Mouse (Mus musculus): Measurements from ENCODE around the gene 1700003E16Rik.

1700003E16Rik gene

DNA sequence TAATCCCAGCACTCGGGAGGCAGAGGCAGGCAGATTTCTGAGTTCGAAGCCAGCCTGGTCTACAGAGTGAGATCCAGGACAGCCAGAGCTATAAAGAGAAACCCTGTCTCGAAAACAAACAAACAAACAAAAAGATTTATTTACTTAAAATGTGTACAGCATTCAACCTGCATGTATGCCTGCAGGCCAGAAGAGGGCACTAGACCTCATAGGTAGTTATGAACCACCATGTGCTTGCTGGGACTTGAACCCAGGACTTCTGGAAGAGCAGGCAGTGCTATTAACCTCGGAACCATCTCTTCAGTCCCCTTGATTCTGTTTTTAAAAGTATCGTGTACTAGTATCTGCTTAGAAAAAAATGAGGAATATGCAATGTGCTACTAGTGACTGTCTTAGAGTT, 28.8 kb upstream of the 1700003E16Rik start:
- DNase-seq (ENCODE audit: low read depth) = no peak

DNA sequence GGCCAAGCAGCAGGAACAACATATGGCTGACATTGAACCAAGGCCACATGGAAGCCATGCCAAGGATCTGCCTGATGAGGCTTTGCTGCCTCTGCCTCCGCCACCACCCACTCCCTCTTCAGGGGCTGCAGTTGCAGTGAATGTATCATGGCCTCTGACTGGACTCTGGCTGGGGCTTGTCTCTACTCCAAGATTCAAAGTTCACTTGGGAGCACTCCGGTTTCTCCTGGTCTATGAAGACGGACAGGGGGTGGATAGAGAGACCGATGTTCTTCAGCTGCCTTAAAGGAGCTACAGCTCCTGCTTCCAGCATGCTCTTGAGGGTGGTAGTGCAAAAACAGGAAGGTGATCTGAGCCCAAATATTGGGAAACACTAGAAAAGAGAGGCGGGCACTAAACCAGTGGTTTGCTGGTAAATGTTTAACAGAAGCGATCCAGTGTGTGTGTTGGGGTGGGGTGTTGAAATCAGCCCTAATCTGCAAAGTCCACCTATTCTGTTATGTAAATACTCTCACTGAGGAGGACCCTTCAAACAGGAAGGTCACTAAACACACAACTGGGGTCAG, 24.7 kb upstream of the 1700003E16Rik start:
- DNase-seq (ENCODE audit: low read depth) = peak; percentile 51

DNA sequence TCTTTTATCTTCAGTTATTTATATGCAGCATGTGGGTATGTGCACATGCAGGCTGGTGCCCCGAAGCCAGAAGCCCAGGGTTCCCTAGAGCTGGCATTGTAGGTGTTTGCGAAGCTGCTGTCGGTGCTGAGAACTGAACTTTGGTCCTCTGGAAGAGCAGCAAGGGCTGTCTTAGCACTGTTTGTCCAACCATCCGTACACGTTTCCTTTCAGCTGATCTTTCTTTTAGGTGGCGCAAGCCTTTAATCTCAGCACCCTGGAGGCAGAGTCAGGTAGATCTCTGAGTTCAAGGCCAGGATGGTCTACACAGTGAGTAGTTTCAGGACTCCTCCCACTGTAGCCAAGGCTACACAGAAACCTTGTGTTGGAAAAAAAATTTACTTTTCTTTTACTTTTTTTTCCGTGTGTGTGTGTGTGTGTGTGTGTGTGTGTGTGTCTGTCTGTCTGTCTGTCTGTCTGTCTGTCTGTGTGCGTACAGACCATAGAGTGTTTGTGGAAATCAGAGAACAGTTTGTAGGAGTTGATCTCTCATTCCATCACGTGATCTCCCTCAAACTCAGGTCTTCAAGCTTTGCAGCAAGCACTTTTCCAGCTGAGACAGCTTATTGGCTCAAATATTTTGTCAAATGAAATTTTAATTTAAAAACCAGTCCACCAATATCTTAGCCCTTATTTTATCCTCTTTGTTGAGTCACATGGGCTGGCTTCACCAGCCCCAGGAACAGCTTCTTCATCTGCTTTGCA, 23.9 kb upstream of the 1700003E16Rik start:
- no peak for DNase-seq (ENCODE audit: low read depth)

DNA sequence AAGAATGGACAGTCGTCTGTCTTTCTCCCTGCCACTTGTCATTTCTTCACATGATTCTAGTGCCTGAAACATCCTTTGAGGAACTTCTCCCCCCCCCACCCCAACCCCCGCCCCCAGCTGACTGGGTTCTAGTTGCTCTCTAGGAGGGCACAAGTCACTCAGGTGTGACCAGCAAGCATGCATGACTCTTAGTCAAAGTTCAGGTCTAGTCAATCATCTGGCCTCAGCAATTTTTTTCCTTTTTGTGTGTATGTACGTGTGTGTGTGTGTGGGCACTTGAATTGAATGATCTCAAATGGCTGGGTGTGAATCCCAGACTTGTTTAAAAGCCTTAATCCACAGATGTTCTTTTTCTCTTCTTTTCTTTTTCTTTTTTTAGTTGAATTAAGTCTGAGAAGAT, 22.0 kb upstream of the 1700003E16Rik start:
- DNase-seq (ENCODE audit: low read depth) = no peak

DNA sequence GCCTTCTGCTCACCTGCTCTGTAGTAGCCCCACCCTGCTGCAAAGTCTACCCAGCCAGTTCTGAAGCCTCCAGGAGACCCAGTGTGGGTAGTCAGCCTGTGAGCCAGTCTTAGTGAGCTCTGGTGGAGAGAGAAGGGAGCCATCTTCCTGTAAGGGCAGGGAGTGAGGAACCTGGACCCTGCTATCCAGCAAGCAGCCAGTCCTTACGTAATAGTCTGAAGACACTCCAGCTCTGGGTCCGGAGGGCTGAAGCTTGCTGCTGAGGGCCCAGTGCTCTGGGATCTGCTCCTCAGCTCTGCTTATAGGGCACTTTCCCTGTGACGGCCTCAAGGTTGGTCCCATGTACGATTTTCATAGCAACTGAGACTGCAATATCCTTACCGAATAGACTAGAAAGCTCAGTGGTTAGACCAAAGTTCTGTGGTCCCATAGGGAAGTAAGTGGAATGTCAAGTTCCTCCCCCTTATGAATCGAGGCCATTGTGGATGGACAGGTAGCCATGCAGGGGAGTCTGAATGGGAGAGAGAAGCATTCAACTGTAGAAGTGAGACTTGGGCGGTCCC, 21.2 kb upstream of the 1700003E16Rik start, which contains the start of gene Rtkn:
Rtkn (plus strand) TSS at position 513 of the 563 bp plus-strand sequence.
- DNase-seq (ENCODE audit: low read depth) = no peak

DNA sequence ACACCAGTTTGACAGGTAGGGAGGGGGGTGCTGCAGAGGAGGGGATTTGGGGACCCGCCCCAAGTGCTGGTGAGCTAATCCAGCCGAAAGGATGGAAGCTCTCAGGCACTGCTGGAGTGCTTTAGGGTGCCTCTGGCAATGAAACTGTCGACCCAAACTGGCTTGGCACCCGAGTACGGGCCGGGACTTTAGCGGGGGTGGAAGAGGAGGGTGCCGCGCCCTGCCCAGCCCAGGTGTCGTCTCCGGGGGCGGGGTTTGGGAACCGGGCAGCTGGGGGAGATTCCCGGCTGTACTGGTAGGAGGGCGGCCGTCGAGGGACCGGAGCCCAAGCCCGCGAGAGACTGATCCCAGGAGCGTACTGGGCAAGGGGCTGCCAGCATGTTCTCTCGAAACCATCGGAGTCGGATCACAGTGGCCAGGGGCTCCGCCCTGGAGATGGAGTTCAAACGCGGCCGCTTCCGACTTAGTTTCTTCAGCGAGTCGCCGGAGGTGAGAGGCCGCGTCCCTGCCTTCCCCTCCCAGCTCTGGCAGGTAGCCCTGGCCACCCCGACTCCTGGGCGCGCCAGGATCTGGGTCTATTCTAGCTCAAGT, 20.5 kb upstream of the 1700003E16Rik start:
- DNase-seq (ENCODE audit: low read depth) = no peak

DNA sequence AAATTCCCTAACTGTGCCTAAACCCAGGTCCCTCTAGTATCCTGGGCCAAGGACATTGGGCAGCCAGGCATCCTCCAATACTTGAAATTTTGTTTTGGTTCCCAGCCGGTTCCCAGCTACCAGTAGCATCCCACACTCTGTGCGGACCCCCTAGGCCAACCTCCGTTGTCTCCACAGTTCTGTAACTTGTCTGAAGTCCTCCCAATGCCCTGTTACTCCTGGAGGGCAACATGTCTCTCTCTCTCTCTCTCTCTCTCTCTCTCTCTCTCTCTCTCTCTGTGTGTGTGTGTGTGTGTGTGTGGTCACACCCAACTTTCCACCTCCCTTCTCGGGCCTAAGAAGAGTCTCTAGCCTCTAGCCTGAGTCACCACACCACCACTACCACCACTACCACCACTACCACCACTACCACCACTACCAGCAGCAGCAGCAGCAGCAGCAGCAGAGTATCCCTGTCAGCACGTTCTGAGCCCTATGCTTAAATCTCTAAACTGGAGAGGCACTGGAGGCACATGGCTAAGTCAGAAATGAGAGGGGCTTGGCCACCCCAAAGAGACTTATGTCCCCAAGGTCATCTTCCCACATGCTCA, 19.8 kb upstream of the 1700003E16Rik start:
- DNase-seq (ENCODE audit: low read depth) = peak; percentile 41

DNA sequence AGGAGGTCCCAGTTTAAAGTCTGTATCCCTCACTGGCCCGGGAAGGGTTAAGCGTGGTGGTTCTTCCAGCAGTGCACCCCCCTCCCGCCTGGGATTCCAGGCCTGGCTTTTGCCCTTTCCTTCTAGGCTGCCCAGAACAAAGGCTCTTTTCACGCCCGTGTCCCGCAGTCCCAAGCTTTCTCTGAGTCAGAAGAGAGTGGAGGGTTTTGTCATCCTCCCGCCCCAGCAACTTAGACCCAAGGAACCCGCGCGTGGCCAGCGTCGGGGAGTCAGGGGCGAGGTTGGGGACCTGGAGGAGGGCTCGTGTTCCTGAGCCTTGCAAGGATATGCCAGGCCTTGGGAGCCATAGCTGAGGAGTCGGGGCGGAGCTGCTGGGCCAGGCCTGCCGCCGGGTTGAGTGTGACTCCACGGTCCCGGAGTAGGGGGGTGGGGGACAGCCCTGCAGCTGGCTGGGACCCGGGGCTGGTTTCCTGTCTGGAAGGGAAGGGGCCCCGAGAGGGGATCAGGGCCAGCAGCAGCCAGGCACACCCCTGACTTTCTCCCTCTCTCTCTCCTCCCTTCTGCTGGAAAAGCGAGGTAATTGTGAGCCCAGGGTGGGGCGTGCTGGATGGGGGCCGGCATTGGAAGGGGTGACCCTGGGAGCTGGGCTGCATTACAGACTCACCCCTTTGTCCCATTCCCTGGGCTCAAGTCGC, 19.2 kb upstream of the 1700003E16Rik start:
- DNase-seq (ENCODE audit: low read depth) = peak; percentile 71

DNA sequence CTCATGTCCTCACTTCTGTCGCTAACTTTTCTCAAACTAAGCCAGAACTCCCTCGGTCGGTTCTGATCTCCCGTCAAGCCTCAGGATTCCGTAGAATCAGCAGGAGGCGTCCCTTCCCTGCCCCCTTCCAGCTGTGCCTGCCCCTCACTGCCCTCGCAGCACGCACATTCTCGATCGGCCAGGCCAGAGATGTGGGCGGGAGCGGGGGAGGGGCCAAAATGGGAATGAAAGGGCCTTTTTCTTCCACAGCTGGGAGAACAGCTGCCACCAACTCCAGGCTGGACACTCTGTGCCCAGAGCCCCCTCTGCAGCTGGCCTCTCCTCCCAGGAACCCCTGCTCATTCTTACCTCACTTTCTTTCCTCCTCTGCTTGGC, 18.6 kb upstream of the 1700003E16Rik start:
- DNase-seq (ENCODE audit: low read depth) = peak; percentile 88

DNA sequence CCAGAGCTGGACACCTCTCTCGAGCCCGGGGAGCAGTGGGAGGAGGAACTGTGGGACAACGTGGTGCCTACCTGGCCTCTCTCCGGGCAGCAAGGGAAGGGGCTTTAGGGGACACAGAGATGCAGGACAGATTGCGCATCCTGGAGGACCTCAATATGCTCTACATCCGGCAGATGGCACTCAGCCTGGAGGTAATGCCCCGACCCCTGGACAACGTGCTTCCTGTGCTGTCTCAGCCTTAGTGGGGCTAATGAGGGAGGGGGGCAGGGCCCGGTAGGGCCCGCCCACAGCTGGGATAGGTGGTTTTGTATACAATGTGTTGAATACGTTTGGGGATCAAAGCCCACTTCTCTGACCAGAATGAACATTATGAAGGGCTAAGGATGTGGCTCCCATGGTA, 18.1 kb upstream of the 1700003E16Rik start:
- DNase-seq (ENCODE audit: low read depth) = no peak

DNA sequence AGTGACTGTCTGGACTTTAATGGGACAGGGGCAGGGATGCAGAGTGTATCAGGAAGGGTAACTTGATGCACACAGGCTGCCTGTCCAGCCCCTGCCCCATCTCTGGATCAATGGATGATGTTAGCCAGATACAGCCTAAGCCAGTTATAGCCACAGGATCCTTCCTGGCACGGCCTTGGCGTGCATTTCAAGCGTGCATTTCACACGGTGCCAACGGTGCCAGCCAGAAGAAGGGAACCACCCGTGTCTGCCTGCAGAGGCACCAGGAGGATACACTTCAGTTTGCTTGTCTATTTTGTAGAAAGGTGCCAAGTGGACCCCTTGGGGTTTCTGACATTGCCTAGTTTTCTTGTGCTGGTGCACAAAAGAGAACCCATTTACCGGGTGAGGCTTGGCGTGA, 16.2 kb upstream of the 1700003E16Rik start:
- no peak for DNase-seq (ENCODE audit: low read depth)

DNA sequence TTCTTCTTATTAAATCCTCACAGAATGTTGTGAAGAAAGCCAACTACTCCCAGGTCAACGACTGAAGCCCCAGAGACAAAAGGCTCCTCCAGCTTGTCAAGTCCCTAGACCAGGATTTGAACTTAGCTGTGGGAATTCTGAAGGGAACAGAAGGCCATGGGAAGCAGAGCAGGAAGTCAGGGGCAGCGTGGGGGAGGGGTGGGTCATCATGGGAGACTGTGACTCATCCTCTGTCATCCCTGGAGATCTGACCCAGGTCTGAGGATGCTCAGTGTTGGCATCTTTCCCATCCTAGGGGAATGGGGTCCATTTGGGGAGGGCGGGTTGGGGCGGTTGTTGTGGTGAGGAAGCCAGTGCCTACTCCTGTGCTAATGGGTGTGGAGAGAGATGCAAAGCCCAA, 14.6 kb upstream of the 1700003E16Rik start:
- DNase-seq (ENCODE audit: low read depth) = no peak

DNA sequence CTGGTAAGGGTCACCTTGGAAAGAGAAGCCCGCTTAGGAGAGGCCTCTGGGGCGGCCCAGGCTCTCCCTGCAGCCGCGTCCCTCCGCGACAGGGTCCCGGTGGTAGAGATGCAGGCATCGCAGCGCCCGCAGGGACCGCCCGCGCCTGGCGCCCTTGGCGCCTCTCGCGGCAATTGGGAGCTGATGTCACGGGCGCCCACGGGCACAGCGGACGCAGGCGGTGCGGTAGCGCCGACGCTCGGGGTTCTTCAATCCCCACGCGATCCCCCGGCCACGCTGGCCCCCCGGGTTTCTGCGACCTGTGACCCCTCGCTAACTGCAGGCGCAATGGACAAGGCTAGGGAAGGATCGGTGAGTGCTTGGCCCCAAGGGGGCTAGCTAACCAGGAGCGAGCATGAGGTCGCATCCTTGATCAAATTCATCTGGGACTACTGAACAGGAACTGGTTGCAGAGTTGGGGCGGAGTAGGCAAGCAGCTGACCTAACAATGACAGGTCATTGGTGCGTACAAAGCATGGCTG, 13.9 kb upstream of the 1700003E16Rik start:
- no peak for DNase-seq (ENCODE audit: low read depth)

DNA sequence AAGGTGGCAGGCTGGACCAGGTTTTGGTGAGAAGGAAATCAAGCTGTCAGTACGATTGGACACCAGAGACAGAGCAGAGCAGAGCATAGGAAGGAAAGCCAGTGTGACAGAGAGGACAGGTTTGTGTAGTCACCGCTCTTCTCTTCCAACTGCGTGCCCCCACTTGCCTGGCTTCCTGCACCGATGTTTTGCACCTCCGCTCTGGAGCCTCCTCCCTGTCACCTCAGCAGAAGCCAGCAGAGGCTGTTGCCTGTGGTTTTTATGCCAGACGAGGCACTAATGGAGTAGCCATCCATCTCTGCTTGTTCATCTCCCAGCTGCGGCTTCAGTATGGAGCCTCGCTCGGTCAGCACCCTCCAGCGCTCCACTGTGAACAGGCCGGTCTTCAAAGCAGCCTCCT, 13.3 kb upstream of the 1700003E16Rik start:
- no peak for DNase-seq (ENCODE audit: low read depth)

DNA sequence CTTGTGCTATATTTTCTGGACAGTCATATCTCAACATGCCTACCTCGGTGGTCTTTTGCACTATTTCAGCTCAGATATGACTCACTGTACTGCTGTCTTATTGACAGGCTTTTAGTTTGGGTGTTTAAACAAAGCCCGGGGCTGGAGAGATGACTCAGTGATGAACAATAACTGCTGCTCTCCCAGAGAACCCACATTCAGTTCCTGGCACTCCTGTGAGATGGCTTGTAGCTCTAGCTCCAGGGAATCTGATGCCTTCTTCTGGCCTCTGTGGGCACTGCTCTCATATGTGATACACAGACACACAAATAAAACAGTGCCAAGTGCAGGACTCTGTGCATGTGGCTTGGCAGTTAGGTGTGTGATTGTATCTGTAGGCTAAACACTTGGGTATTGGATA, 11.0 kb upstream of the 1700003E16Rik start:
- DNase-seq (ENCODE audit: low read depth) = no peak

DNA sequence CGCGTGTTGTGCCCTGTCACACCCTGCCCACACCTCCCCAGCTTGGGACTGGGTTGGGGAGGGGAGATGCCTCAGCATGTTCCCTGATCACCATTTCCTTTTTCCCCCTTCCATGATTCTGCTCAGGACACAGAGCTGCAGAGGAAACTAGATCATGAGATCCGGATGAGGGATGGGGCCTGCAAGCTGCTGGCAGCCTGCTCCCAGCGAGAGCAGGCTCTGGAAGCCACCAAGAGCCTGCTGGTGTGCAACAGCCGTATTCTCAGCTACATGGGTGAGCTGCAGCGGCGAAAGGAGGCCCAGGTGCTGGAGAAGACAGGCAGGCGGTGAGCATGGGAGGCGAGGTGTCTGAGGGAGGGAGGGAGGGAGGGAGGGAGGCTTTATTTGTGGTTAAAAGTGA, 10.4 kb upstream of the 1700003E16Rik start:
- DNase-seq (ENCODE audit: low read depth) = no peak

DNA sequence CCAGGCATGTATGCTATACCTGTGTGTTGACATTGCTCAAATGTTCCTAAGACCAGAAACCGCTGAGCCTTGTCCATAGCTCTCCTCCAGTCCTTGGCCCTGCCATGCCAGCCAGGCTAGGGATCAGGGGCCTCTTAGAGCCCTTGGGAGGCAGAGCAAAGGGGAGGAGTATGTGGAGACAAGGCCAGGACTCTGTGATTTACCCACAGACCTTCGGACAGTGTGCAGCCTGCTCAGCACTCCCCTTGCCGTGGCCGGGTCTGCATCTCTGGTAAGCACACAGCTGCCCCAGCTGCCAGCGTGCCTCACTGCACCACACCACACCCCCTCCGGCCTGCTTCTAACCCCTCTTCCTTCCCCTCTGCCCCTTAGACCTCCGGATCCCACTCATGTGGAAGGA, 8.9 kb upstream of the 1700003E16Rik start:
- DNase-seq (ENCODE audit: low read depth) = no peak

DNA sequence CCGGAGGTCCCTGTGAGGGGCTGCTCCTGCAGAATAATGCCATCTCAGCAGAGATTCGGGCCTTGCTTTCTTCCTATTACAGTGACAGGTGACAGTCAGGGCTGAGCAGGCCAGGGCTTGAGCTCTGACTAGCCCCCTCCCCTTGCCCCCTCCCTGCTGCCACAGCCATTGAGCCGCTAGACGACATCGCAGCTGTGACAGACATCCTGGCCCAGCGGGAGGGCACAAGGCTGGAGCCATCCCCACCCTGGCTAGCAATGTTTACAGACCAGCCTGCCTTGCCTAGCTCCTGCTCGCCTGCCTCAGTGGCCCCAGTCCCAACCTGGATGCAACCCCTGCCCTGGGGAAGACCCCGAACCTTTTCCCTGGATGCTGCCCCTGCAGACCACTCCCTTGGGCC, 4.5 kb upstream of the 1700003E16Rik start:
- no peak for DNase-seq (ENCODE audit: low read depth)

DNA sequence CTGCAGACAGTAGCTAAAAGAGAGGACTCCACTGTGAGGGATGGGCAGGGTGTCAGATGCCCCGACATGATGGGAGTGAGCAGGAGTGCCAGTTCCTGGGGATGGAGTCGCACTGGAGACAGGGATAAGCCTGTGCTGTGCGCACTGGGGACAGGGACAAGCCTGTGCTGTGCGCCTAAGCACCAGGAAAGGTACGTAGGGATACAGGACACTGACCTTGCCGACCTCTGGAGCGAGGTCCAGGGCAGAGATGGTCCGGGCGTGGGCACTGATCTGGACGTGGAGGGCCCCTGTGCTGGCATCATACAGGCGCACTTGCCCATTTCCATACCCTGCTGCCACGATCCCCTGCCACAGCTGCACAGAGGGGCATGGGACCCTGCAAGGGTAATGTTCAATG, 3.2 kb upstream of the 1700003E16Rik start:
- DNase-seq (ENCODE audit: low read depth) = no peak

DNA sequence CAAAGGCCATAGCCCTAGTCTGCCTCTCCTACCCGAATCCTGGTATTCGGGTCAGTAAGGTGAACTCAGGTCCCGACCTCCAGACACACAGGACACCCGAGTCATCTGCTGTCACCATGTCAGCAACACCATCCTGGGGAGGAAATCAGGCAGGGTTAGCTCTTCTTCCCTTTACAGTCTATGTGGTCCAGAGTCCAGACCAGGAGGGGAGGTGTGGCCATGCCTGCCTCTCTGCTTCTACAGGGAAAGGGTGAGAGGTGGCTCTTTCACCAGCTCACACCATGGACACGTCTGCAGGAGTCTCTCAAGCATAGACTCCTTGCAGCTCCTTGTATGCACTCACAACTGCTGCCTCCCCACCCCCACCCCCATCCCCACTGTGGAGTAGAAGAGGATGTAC, 2.7 kb upstream of the 1700003E16Rik start:
- no peak for DNase-seq (ENCODE audit: low read depth)

DNA sequence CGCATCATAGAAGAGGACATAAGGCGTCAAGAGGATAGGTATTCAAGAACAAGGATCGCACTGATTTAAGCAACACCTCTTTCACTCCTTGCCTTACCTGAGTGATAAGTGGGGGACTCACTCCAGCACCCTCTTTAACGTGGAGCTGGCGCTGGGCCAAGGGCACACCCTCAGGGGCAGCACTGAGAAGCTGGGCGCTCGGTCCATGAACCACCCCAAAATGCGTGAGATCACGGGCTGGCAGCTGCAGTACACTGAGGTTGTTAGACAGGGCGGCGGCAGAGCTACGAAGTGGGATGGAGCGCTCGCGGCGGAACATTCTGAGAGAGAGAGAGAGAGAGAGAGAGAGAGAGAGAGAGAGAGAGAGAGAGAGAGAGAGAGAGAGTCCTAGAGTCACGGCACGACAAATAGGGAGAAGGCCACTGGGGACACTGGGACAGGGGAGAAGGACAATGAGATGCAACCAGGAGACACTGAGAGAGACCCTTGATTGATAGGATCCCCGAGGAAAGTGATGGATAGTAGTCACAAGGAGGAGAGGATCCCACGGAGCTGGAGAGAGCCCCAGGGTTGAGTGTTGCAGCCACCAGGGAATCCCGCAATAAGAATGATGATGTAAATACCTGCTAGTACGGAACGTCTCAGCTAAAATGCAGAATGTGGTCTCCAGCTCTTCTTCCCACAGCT, 509 bp upstream of the 1700003E16Rik start:
- no peak for DNase-seq (ENCODE audit: low read depth)
